Mouse (Mus musculus) macrophage (primary cell): ENCODE results near the gene Cntn2. TPM values are rescaled to one million over a fixed set of nuclear protein-coding genes. Genes with fewer than 3 reads are reported as not detected.

Experiments
- H3K27ac ChIP-seq: fragments of 350-480 bp; formaldehyde crosslinking; 2 replicates; pipeline ENCODE4 v1.9.0; 2021
- H3K36me3 ChIP-seq: fragments of 350-480 bp; formaldehyde crosslinking; 2 replicates; pipeline ENCODE4 v1.9.0; 2021; ENCODE audit errors: inconsistent target
- H3K4me3 ChIP-seq: fragments of 350-480 bp; formaldehyde crosslinking; 2 replicates; pipeline ENCODE4 v1.9.0; 2021; ENCODE audit errors: inconsistent target
- H3K79me2 ChIP-seq: fragments of 350-480 bp; formaldehyde crosslinking; 2 replicates; pipeline ENCODE4 v1.9.0; 2021; ENCODE audit errors: inconsistent target
- WGBS: methylation state at CpG from one replicate; pipeline ENCODE4 v1.1.7; 2026; ENCODE audit warnings: inconsistent platforms; ENCODE audit not compliant: missing documents; 5-methylcytosine and 5-hydroxymethylcytosine counted together
- polyA plus RNA-seq: library from polyadenylated mRNA; stranded (reverse); fragments of 250-400 nt; gene quantifications from 3 replicates; pipeline ENCODE4 v1.2.4, GENCODE M21; 2018; ENCODE audit warnings: inconsistent platforms

Gene Cntn2
- polyA plus RNA-seq, 1 experiment from 2014 or later: not detected

DNA sequence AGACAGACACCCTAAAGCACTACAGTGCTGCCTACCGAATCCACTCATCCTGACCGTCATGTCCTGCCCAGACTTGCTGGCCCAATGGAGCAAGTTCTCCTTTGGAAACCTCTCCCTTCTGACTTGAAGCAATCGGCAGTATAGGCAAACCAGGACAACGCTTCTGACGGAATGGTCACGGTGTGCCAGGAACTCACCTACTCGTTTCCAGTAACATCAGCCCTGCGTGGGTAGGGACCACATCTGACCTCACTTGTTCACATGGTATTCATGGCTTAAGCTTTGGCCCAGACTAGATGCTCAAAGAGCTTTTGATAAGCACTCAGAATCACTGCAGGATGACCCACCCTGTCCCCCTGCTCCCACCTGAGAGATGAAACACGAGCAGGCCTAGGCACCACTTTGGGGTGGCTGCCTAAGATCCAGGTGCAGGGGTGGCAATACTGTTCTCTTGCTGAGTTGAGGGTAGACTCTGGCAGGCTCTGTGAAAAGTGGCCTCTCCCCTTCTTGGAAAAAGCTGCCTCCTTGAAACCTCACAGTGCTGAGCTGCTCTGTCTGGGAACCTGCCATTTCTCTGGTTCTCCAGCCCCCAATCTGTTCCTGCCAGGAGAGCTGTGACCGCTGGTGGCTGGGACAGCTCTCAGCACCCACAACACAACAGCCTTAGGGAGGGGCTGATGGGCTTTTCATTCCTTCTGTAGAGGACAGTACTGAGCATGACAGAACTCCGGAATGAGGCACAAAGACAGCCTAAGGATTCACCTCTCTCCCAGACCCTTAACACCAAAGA, 24.5 kb upstream of the Cntn2 start:
- WGBS: 85% methylated on average over 11 of the region's 11 CpGs
- no peaks in the 10 kb centered on the region for H3K36me3 ChIP-seq
- H3K27ac ChIP-seq: no peak overlapping the region
- no peaks in the 10 kb centered on the region for H3K79me2 ChIP-seq
- no peak overlapping the region for H3K4me3 ChIP-seq

DNA sequence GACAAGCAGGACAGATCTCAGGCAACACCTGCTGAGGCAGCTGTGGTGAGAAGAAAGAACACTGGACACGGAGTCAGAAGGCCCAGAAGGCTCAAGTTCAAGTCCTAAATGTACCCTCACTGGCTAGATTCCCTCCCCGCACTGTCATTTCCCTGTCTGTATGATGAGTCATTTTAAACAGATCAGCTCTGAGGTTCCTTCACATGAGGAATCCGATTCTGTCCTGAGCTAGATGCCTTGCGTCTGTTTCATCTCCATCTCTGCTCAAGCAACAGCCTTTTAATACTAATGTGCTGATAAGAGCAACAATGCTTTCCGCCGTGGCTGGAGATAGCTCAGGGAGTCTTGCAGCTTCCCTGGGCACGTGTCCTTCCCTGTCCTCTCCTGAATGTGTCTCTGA, 22.7 kb upstream of the Cntn2 start:
- 64% methylated on average over 7 of the region's 7 CpGs for WGBS
- no peaks in the 10 kb centered on the region for H3K36me3 ChIP-seq
- no peak overlapping the region for H3K4me3 ChIP-seq
- no peaks in the 10 kb centered on the region for H3K79me2 ChIP-seq
- no peak overlapping the region for H3K27ac ChIP-seq

GRCm38 (mm10) chr1:132564946-132565345, 21.9 kb upstream of the Cntn2 start:
- Histone ChIP-seq H3K27ac (no peak overlapping the region), H3K4me3 (no peak overlapping the region), H3K79me2 (no peaks in the 10 kb centered on the region), H3K36me3 (no peaks in the 10 kb centered on the region)
- 52% methylated on average over 6 of the region's 6 CpGs for WGBS

GRCm38 (mm10) chr1:132562337-132562795, 19.3 kb upstream of the Cntn2 start:
- Histone ChIP-seq H3K36me3 (no peaks in the 10 kb centered on the region), H3K27ac (no peak overlapping the region), H3K4me3 (no peak overlapping the region), H3K79me2 (no peaks in the 10 kb centered on the region)
- WGBS: 54% methylated on average over 10 of the region's 10 CpGs

GRCm38 (mm10) chr1:132560907-132561700, 18.0 kb upstream of the Cntn2 start:
- no peaks in the 10 kb centered on the region for H3K36me3 ChIP-seq
- 79% methylated on average over 8 of the region's 8 CpGs for WGBS
- H3K27ac ChIP-seq: no peak overlapping the region

DNA sequence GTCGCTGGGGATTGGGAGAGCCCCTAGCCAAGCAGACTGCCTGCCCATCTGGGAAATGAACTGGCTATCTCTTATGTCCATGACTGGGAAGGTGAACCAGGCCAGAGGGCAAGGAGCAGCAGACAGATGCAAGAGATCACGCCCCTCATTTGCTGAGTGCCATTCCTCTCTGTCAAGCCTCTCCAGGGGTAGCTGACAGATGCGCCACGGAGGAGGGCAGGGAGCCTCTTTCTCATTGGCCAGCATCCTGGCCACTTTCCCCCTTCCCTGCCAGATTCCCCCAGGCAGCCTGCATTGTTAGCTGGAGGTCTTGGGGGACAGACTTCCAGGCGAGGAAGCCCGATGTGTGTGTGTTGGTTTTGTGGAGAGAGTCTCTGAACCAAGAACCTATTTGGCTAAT, 16.0 kb upstream of the Cntn2 start:
- WGBS: 44% methylated on average over 6 of the region's 6 CpGs
- H3K36me3 ChIP-seq: no peaks in the 10 kb centered on the region

More at GRCm38 (mm10) chr1:132560907-132561700, 18.0 kb upstream of the Cntn2 start:
- Histone ChIP-seq H3K79me2 (no peaks in the 10 kb centered on the region), H3K4me3 (no peak overlapping the region)

DNA sequence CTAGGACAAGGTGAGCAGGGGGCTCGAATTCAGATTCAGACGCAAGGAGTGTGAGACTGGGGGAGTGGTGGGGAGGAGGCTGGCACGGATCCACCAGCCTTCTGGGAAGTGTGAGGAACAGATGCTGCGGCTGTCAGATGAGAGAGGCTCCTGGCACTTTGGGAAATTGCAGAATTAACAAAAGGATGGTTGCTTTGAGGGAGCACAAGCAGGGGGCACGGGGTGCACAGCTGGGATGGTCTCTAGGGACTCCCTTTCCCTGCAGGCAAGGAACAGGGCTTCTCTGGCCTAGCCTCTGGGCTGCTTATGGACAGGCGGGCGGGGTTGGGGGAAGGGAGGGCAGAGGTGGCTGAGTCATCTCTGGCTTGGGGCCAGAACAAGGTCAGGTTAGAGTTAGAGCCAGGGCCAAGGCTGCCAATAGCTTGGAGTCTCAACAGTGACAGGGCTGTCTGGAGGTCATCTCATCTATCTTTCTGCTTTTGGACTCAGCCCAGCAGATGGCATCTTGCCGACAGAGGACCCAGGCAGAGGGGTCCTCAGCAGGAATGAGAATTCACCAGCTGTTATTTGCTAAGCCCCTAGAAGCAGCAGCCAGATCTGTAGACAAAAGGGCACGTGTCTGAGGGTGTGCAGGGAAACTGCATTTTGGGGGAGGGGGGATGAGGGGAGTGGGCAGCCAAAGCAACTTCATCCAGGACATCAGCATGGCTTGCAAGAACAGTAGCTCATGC, 15.0 kb upstream of the Cntn2 start:
- 42% methylated on average over 9 of the region's 9 CpGs for WGBS
- H3K36me3 ChIP-seq: no peaks in the 10 kb centered on the region
- H3K79me2 ChIP-seq: no peaks in the 10 kb centered on the region
- no peak overlapping the region for H3K4me3 ChIP-seq
- H3K27ac ChIP-seq: no peak overlapping the region

More for the DNA sequence above, 16.0 kb upstream of the Cntn2 start:
- H3K4me3 ChIP-seq: no peak overlapping the region
- no peak overlapping the region for H3K27ac ChIP-seq
- H3K79me2 ChIP-seq: no peaks in the 10 kb centered on the region

GRCm38 (mm10) chr1:132543789-132544188, 733 bp upstream of the Cntn2 start:
- Histone ChIP-seq H3K4me3 (no peak overlapping the region), H3K36me3 (no peaks in the 10 kb centered on the region), H3K27ac (no peak overlapping the region), H3K79me2 (no peaks in the 10 kb centered on the region)
- 75% methylated on average over 8 of the region's 8 CpGs for WGBS

DNA sequence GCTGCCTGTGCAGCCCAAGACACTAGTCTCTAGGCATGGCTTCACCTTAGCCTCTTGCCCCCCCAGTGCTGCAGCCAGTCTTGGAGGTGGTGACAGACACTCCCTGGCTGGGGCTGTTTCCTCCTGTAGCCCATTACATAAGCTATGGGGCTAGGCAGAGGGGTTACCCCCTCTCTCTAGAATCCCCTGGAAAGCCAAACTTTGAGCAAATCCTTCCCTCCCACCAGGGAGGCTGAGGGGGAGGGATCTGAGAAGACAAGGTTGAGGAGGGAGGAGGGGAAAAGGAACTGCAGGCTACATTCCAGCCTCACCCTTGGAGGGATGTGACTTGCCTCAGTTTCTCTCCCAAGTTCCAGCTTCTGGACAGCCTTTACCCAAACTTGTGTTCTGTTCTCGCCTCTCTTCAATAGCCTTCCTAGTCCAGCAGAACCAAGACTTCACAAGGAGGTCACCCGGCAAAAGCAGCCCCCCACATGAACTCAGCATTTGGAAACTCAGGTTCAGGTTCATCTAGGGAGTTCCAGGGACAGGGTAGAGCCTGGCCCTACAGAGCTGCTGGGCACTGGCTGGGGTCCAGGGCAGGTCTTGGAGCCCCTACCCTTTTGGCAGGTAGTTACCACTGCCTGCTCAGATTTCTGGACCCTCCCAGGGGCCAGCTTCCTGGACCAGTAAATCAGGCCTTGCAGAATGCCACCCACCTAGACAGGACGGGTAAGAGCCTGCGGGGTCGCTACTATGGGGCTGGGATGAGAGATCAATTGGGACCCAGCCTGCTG, 1.0 kb downstream of the Cntn2 start:
- Histone ChIP-seq H3K79me2 (no peaks in the 10 kb centered on the region), H3K36me3 (no peaks in the 10 kb centered on the region), H3K27ac (no peak overlapping the region), H3K4me3 (no peak overlapping the region)
- WGBS: 16% methylated on average over 5 of the region's 5 CpGs

- 2% methylated on average over 14 of the region's 14 CpGs for WGBS
- no peaks in the 10 kb centered on the region for H3K36me3 ChIP-seq
- no peaks in the 10 kb centered on the region for H3K79me2 ChIP-seq
- no peak overlapping the region for H3K4me3 ChIP-seq
- H3K27ac ChIP-seq: no peak overlapping the region
These were observed 1.8 kb downstream of the Cntn2 start for GRCm38 (mm10) chr1:132541171-132541823.

DNA sequence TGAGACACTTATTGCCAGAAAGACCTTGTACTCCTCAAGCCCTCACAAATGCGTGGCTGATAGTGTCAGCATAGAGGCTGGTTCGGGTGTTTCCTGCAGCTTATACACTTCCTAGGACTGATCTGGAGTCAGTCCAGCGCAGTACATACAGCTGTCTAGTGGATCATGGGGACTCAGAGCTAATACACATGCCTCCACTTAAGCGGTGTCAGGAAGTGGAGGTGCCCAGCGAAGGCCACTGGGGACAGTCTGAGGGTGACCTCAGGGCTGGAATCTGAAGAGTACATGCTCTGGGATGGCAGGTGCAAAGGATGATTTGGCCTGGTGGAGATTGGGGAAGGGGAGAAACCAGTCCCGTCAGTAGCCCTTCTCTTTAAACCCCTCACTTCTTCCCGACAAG, 2.4 kb downstream of the Cntn2 start:
- Histone ChIP-seq H3K4me3 (no peak overlapping the region), H3K27ac (no peak overlapping the region), H3K79me2 (no peaks in the 10 kb centered on the region), H3K36me3 (no peaks in the 10 kb centered on the region)
- WGBS: 55% methylated on average over 7 of the region's 7 CpGs

DNA sequence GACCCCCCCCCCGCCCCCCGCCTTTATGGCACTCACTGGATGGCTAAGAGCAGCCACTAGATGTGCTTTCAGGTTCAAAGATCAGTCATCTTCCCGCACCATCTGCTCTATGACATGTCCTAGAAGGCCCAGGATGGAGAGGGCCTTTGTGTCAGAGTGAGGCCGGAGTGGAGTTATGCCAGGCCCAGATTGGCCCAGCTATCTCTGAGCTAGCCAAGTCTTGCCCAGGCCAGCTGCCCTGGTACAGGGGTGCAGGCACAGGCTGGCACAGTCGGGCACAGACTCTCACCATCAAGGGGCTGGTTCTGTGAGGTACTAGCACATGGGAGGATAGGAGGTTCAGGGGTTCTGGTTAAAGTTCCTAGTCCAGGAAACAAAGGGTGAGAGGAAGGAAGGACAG, 5.3 kb downstream of the Cntn2 start:
- 81% methylated on average over 5 of the region's 5 CpGs for WGBS
- Histone ChIP-seq H3K4me3 (no peak overlapping the region), H3K79me2 (no peaks in the 10 kb centered on the region), H3K36me3 (no peaks in the 10 kb centered on the region), H3K27ac (no peak overlapping the region)

- H3K4me3 ChIP-seq: no peak overlapping the region
- H3K79me2 ChIP-seq: no peaks in the 10 kb centered on the region
- WGBS: 74% methylated on average over 3 of the region's 3 CpGs
- no peak overlapping the region for H3K27ac ChIP-seq
- no peaks in the 10 kb centered on the region for H3K36me3 ChIP-seq
These were observed 6.6 kb downstream of the Cntn2 start for GRCm38 (mm10) chr1:132536416-132536815.

DNA sequence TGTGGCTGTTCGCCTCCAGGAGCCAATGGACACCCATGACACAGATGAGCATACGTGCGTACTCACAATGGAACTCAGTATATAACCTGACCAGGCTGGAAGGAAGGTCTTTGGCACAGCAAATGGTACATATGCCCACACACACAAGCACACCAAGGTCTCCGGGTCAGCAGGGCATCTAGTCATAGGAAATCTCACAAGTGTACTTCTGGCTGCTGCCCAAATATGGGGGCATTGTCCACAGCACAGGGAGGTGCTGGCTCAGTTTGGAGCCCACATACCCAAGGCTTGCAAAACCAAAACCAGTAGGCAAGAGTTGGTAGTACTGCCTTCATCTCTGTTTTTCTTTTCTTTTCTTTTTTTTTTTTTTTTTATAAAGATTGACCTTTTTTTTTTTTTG, 7.5 kb downstream of the Cntn2 start:
- Histone ChIP-seq H3K79me2 (no peaks in the 10 kb centered on the region), H3K27ac (no peak overlapping the region), H3K4me3 (no peak overlapping the region), H3K36me3 (no peaks in the 10 kb centered on the region)
- WGBS: 81% methylated on average over 4 of the region's 4 CpGs
